In genomic region chr12:31275411-31275810, GRCm38 (mm10) we compare ENCODE assay signal across 17 mouse cellular contexts. TPM values are rescaled to one million over a fixed set of nuclear protein-coding genes. Genes with fewer than 3 reads are reported as not detected.
DNase-seq lines count a peak whose midpoint lies in the region; ATAC-seq and TF ChIP-seq lines count a peak whose summit lies in the region.
"Had no signal": no experiment of that assay in that cellular context is flagged by ENCODE, and none has a peak within 500 bp of the region (broad histone marks: within the 10 kb centered on the region; RNA-seq: fewer than 3 reads in every experiment).

No protein-coding gene starts in this region.

- H3K4me1 ChIP-seq in lung, embryonic 14.5 days (ENCODE audit: insufficient read depth), result peaks cover 23% of the 10 kb centered on the region
- H3K4me1 ChIP-seq in heart, postnatal 0 days (ENCODE audit: control insufficient read depth, insufficient read depth), result peaks cover 53% of the 10 kb centered on the region
- peaks cover 39% of the 10 kb centered on the region for H3K4me1 ChIP-seq in stomach, embryonic 14.5 days (ENCODE audit: control insufficient read depth, insufficient read depth, low read length)
- H3K4me1 ChIP-seq in hindbrain, embryonic 11.5 days (replicated peaks; ENCODE audit: control insufficient read depth, insufficient read depth, low read length), result no peaks in the 10 kb centered on the region

- no peak for DNase-seq in lung, embryonic 14.5 days
- no peak for DNase-seq in lung, postnatal 36 days
- peak; percentile 65 for DNase-seq in heart, adult 8-10 months (ENCODE audit: low spot score)
- no peak for DNase-seq in heart, postnatal 0 days (ENCODE audit: low spot score)
- no peak for DNase-seq in hindbrain, embryonic 11.5 days (ENCODE audit: low spot score)
- no peak for DNase-seq in urinary bladder, adult 18-20 months (ENCODE audit: low spot score in 2 of 2)
- DNase-seq: cerebellum, postnatal 25 days; gastrocnemius, postnatal 36 days; right cerebral cortex, postnatal 25 days had no signal

- peaks cover 89% of the 10 kb centered on the region for H3K36me3 ChIP-seq in lung, embryonic 14.5 days (ENCODE audit: insufficient read depth)
- peaks cover 80% of the 10 kb centered on the region for H3K36me3 ChIP-seq in heart, postnatal 0 days (replicated peaks; ENCODE audit: control insufficient read depth, insufficient read depth, low read length)
- H3K36me3 ChIP-seq in stomach, embryonic 14.5 days (ENCODE audit: control insufficient read depth, insufficient read depth, low read length), result peaks cover 86% of the 10 kb centered on the region
- no peaks in the 10 kb centered on the region for H3K36me3 ChIP-seq in hindbrain, embryonic 11.5 days (ENCODE audit: control insufficient read depth, insufficient read depth, low read length)
- H3K36me3 ChIP-seq: G1E had no signal

- WGBS in lung, embryonic 14.5 days, result 62% methylated on average over 10 of the region's 10 CpGs
- WGBS in heart, postnatal 0 days, result 65% methylated on average over 10 of the region's 10 CpGs
- WGBS in stomach, embryonic 14.5 days, result 58% methylated on average over 10 of the region's 10 CpGs
- WGBS in hindbrain, embryonic 11.5 days, result 83% methylated on average over 10 of the region's 10 CpGs

- no peak overlapping the region for H3K4me3 ChIP-seq in lung, embryonic 14.5 days (ENCODE audit: low read depth, low read length)
- H3K4me3 ChIP-seq in heart, postnatal 0 days (ENCODE audit: low read depth, low read length), result no peak overlapping the region
- H3K4me3 ChIP-seq in stomach, embryonic 14.5 days (ENCODE audit: low read depth, low read length), result no peak overlapping the region
- H3K4me3 ChIP-seq in hindbrain, embryonic 11.5 days (ENCODE audit: low read depth, low read length), result no peak overlapping the region

- no peaks in the 10 kb centered on the region for H3K9me3 ChIP-seq in lung, embryonic 14.5 days (ENCODE audit: low read depth, low read length)
- H3K9me3 ChIP-seq in heart, postnatal 0 days (replicated peaks; ENCODE audit: control insufficient read depth, low read length), result no peaks in the 10 kb centered on the region
- no peaks in the 10 kb centered on the region for H3K9me3 ChIP-seq in stomach, embryonic 14.5 days (ENCODE audit: control insufficient read depth, low read depth, low read length)
- no peaks in the 10 kb centered on the region for H3K9me3 ChIP-seq in hindbrain, embryonic 11.5 days (ENCODE audit: control insufficient read depth, low read length)
- H3K9me3 ChIP-seq: G1E had no signal

- no peak overlapping the region for H3K4me2 ChIP-seq in lung, embryonic 14.5 days
- no peak overlapping the region for H3K4me2 ChIP-seq in heart, postnatal 0 days (ENCODE audit: low read depth, low read length)
- H3K4me2 ChIP-seq in stomach, embryonic 14.5 days (replicated peaks; ENCODE audit: low read depth, low read length), result no peak overlapping the region
- H3K4me2 ChIP-seq in hindbrain, embryonic 11.5 days (replicated peaks; ENCODE audit: low read depth, low read length), result no peak overlapping the region

- ATAC-seq in lung, embryonic 14.5 days (ENCODE audit: insufficient read depth), result no peak
- ATAC-seq in heart, postnatal 0 days (ENCODE audit: insufficient read depth, low read depth), result peak; percentile 15; the same call in 1 of the 2 replicates
- ATAC-seq in stomach, embryonic 14.5 days (ENCODE audit: insufficient number of reproducible peaks, insufficient read depth, low FRiP score, low read depth), result no peak
- ATAC-seq in hindbrain, embryonic 11.5 days (ENCODE audit: low FRiP score), result no peak
- ATAC-seq: activated CD4-positive, CD25-positive, alpha-beta regulatory T cell, adult 4 months; forebrain, embryonic 16.5 days had no signal

- H3K9ac ChIP-seq in lung, embryonic 14.5 days, result no peak overlapping the region
- H3K9ac ChIP-seq in heart, postnatal 0 days (replicated peaks; ENCODE audit: low read depth, low read length), result no peak overlapping the region
- no peak overlapping the region for H3K9ac ChIP-seq in stomach, embryonic 14.5 days (replicated peaks; ENCODE audit: low read depth, low read length)
- no peak overlapping the region for H3K9ac ChIP-seq in hindbrain, embryonic 11.5 days (ENCODE audit: low read depth, low read length)

- no peaks in the 10 kb centered on the region for H3K27me3 ChIP-seq in lung, embryonic 14.5 days (ENCODE audit: insufficient read depth, low read length)
- no peaks in the 10 kb centered on the region for H3K27me3 ChIP-seq in heart, postnatal 0 days (ENCODE audit: control insufficient read depth, insufficient read depth, low read length)
- no peaks in the 10 kb centered on the region for H3K27me3 ChIP-seq in stomach, embryonic 14.5 days (ENCODE audit: control insufficient read depth, insufficient read depth, low read length)
- H3K27me3 ChIP-seq in hindbrain, embryonic 11.5 days (ENCODE audit: control insufficient read depth, insufficient read depth, low read length), result no peaks in the 10 kb centered on the region

- peak overlapping the region; percentile 31; the same call in 1 of the 2 replicates for H3K27ac ChIP-seq in lung, embryonic 14.5 days (ENCODE audit: low read depth)
- peak overlapping the region; percentile 63 for H3K27ac ChIP-seq in heart, postnatal 0 days (ENCODE audit: low read depth)
- H3K27ac ChIP-seq in stomach, embryonic 14.5 days (ENCODE audit: low read length), result 0 out of 2 replicates have a peak overlapping the region, but pooled peaks have one; percentile 28
- H3K27ac ChIP-seq in hindbrain, embryonic 11.5 days (ENCODE audit: low read depth, low read length), result no peak overlapping the region

- no peak for TF ChIP-seq CTCF in lung, embryonic 14.5 days (IDR thresholded peaks at IDR 0.05; ENCODE audit: low read depth)
- no peak for TF ChIP-seq CTCF in heart, postnatal 0 days (IDR thresholded peaks at IDR 0.05; ENCODE audit: low read depth)

- TF ChIP-seq EP300 in heart, postnatal 0 days (IDR thresholded peaks at IDR 0.05; ENCODE audit: low read depth), result no peak

RNA-seq across cellular contexts. Expression of gene Lamb1, which starts 10.4 kb away (rescaled TPM):
- 118 and 123 TPM in 2 replicates for polyA plus RNA-seq in lung, embryonic 14.5 days (2014; fragmentation: Nextera tagmentation; extraction: Ambion mirVana)
- total RNA-seq in heart, adult 8-10 months (2022), result 10 to 100 TPM; 44.0 to 51.1 (median 48.7) TPM
- 189 TPM in 2 replicates for total RNA-seq in heart, postnatal 0 days (2014; rRNA removed; ENCODE audit: low replicate concordance)
- polyA plus RNA-seq in heart, postnatal 0 days (2015; fragmentation: Nextera tagmentation; extraction: Ambion mirVana), result 53.2 and 60.8 TPM in 2 replicates
- 98.2 TPM in 2 replicates for polyA plus RNA-seq in stomach, embryonic 14.5 days (2014; fragmentation: Nextera tagmentation; extraction: Ambion mirVana)
- 21.2 and 21.7 TPM in 2 replicates for polyA plus RNA-seq in hindbrain, embryonic 11.5 days (2014; fragmentation: Nextera tagmentation; extraction: Ambion mirVana)
- polyA plus RNA-seq: activated CD4-positive, CD25-positive, alpha-beta regulatory T cell, adult 4 months; G1E had no signal

RNA-seq across cellular contexts. Expression of gene Gm6993, which starts 34.8 kb away (rescaled TPM):
- not detected in 2 replicates for polyA plus RNA-seq in lung, embryonic 14.5 days (2014; fragmentation: Nextera tagmentation; extraction: Ambion mirVana)
- not detected for total RNA-seq in heart, adult 8-10 months (2022)
- not detected in 2 replicates for total RNA-seq in heart, postnatal 0 days (2014; rRNA removed; ENCODE audit: low replicate concordance)
- polyA plus RNA-seq in heart, postnatal 0 days (2015; fragmentation: Nextera tagmentation; extraction: Ambion mirVana), result not detected in 2 replicates
- not detected in 2 replicates for polyA plus RNA-seq in stomach, embryonic 14.5 days (2014; fragmentation: Nextera tagmentation; extraction: Ambion mirVana)
- polyA plus RNA-seq in hindbrain, embryonic 11.5 days (2014; fragmentation: Nextera tagmentation; extraction: Ambion mirVana), result not detected in 2 replicates
- total RNA-seq: G1E; gastrocnemius, postnatal 36 days; layer of hippocampus, postnatal 14 days; liver, adult 2 months; megakaryocyte, adult 5-6 weeks had no signal
- polyA plus RNA-seq: activated CD4-positive, CD25-positive, alpha-beta regulatory T cell, adult 4 months; forebrain, embryonic 16.5 days; G1E; liver, adult 2 months; testis, adult 2 months had no signal
